Mouse (Mus musculus): ENCODE measurements at regions not wholly inside any gene's neighbourhood (a gene's known extent, or its start where the extent isn't known, plus 50 kb on each side); places are given as distances from the start of the nearest gene placed in this dataset.
A peak's percentile ranks its signal among the peaks of the same experiment; 100 is the strongest.

GRCm38 (mm10) chr7:68858471-68859210 is 109.6 kb upstream of the Arrdc4 start:
- no peak for DNase-seq (ENCODE audit: low spot score in 2 of 2)

GRCm38 (mm10) chr7:68851981-68852575 is 103.0 kb upstream of the Arrdc4 start:
- DNase-seq (ENCODE audit: low spot score in 2 of 2) = no peak

GRCm38 (mm10) chr7:68844606-68845005 is 95.6 kb upstream of the Arrdc4 start:
- DNase-seq (ENCODE audit: low spot score in 2 of 2) = no peak

- DNase-seq (ENCODE audit: low spot score in 2 of 2) = no peak
Measured at GRCm38 (mm10) chr7:68843374-68843773, 94.3 kb upstream of the Arrdc4 start.

- no peak for DNase-seq (ENCODE audit: low spot score in 2 of 2)
Measured at GRCm38 (mm10) chr7:68833977-68834791, 85.1 kb upstream of the Arrdc4 start.

- DNase-seq (ENCODE audit: low spot score in 2 of 2) = no peak
Measured at GRCm38 (mm10) chr7:68833517-68833916, 84.5 kb upstream of the Arrdc4 start.

GRCm38 (mm10) chr7:68829861-68830260 is 80.8 kb upstream of the Arrdc4 start:
- DNase-seq (ENCODE audit: low spot score in 2 of 2) = peak; percentile 5 to 13

- no peak for DNase-seq (ENCODE audit: low spot score in 2 of 2)
Measured at GRCm38 (mm10) chr7:68824399-68824798, 75.4 kb upstream of the Arrdc4 start.

GRCm38 (mm10) chr7:68823646-68824045 is 74.6 kb upstream of the Arrdc4 start:
- no peak for DNase-seq (ENCODE audit: low spot score in 2 of 2)

- DNase-seq (ENCODE audit: low spot score in 2 of 2) = peak; percentile 12 to 19
Measured at GRCm38 (mm10) chr7:68823189-68823588, 74.1 kb upstream of the Arrdc4 start.

- DNase-seq (ENCODE audit: low spot score in 2 of 2) = no peak
Measured at GRCm38 (mm10) chr7:68814823-68815666, 66.0 kb upstream of the Arrdc4 start.

- DNase-seq (ENCODE audit: low spot score in 2 of 2) = no peak
Measured at GRCm38 (mm10) chr7:68809782-68810181, 60.7 kb upstream of the Arrdc4 start.

Measured in natural killer cell, adult 2 months (primary cell).